Mouse (Mus musculus) E14TG2a.4 (cell line): ENCODE measurements around the gene Prrc2a.

ENCODE experiments used
- CTCF ChIP-seq: conservative IDR thresholded peaks from 2 replicates; pipeline ENCODE4 v1.5.1; 2014; ENCODE audit warnings: low read length
- NANOG ChIP-seq: IDR thresholded peaks from 2 replicates; pipeline ENCODE4 v1.6.1; 2014; ENCODE audit warnings: borderline replicate concordance, low read length, mixed read lengths
- POU5F1 ChIP-seq: IDR thresholded peaks from 2 replicates; pipeline ENCODE4 v1.6.1; 2014; ENCODE audit warnings: low read length, borderline replicate concordance

GRCm38 (mm10) chr17:35213071-35213470 lies 48.4 kb upstream of the Prrc2a start:
- TF ChIP-seq CTCF (no peak), NANOG (no peak), POU5F1 (no peak)
